ENCODE assay signal across 8 mouse cellular contexts in the genomic region with DNA sequence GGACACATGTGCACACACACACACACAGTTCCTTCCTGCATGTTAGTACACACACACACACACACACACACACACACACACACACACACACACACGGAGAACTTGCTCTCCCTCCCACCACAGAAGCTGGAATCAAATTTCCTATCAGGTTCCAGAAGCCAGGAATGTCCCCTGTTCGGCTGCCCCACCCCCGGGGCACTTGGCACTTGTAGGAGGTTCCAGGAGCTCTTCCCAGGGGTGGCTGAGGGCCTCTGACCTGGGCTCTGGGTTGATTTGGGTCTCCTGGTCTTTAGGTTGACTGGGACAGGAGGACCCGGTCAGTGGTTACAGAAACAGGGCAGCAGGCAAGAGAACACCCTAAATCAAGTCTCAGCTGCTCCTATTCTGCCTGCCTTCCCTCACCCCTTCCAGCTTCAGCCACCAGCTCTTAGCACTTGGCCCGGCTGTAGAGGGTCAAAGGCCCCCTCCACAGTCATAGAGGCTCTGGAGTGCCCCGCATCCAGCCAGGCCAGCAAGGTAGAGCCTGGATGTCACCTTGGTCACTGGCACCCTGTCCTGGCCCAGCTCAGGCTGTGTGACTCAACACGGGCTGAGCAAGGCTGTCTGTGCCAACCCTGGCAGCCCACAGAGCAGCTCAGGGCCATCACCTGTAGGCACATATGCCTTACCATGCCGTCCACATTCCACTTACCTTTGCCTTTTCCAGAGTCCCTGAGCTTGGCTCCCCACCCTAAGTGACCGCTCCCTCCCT. TPM values are rescaled to one million over a fixed set of nuclear protein-coding genes. Genes with fewer than 3 reads are reported as not detected.
DNase-seq lines count a peak whose midpoint lies in the region; ATAC-seq lines count a peak whose summit lies in the region.

No protein-coding gene starts in this region.

- peak; percentile 30; the same call in 1 of the 2 replicates for ATAC-seq in heart, embryonic 15.5 days (replicated peaks; ENCODE audit: insufficient number of reproducible peaks, insufficient read depth, low FRiP score, low read depth)
- peak; percentile 25; the same call in 1 of the 2 replicates for ATAC-seq in midbrain, embryonic 13.5 days

- peak overlapping the region; percentile 77 for H3K9ac ChIP-seq in heart, embryonic 15.5 days
- no peak overlapping the region for H3K9ac ChIP-seq in midbrain, embryonic 13.5 days (replicated peaks)

- WGBS in heart, embryonic 15.5 days = 40% methylated on average over 9 of the region's 9 CpGs
- 60% methylated on average over 9 of the region's 9 CpGs for WGBS in midbrain, embryonic 13.5 days

- peak overlapping the region; percentile 86 for H3K4me2 ChIP-seq in heart, embryonic 15.5 days
- peak overlapping the region; percentile 55 for H3K4me2 ChIP-seq in midbrain, embryonic 13.5 days (replicated peaks)

- H3K4me3 ChIP-seq in heart, embryonic 15.5 days = peak overlapping the region; percentile 66
- H3K4me3 ChIP-seq in midbrain, embryonic 13.5 days (replicated peaks) = no peak overlapping the region

- H3K27me3 ChIP-seq in heart, embryonic 15.5 days = no peaks in the 10 kb centered on the region
- H3K27me3 ChIP-seq in midbrain, embryonic 13.5 days = peaks cover 30% of the 10 kb centered on the region

- H3K36me3 ChIP-seq in heart, embryonic 15.5 days = no peaks in the 10 kb centered on the region
- no peaks in the 10 kb centered on the region for H3K36me3 ChIP-seq in midbrain, embryonic 13.5 days

- peak; percentile 27 for DNase-seq in R1 (ENCODE audit: low read depth, low spot score)
- peak; percentile 17 for DNase-seq in embryo, embryonic 11.5 days (ENCODE audit: low read depth, low spot score)
- peak; percentile 79 for DNase-seq in kidney, postnatal 14 days
- DNase-seq in thymus, postnatal 0 days (ENCODE audit: low spot score) = no peak
- DNase-seq in layer of hippocampus, adult 8-10 months (ENCODE audit: low spot score in 2 of 2) = no peak
- no peak for DNase-seq in cerebellum, adult 11 months

- H3K27ac ChIP-seq in heart, embryonic 15.5 days = peak overlapping the region; percentile 91
- no peak overlapping the region for H3K27ac ChIP-seq in midbrain, embryonic 13.5 days

- no peaks in the 10 kb centered on the region for H3K9me3 ChIP-seq in heart, embryonic 15.5 days (replicated peaks)
- no peaks in the 10 kb centered on the region for H3K9me3 ChIP-seq in midbrain, embryonic 13.5 days

- H3K4me1 ChIP-seq in heart, embryonic 15.5 days (replicated peaks) = peaks cover 66% of the 10 kb centered on the region
- peaks cover 18% of the 10 kb centered on the region for H3K4me1 ChIP-seq in midbrain, embryonic 13.5 days (replicated peaks)

RNA-seq across cellular contexts. Expression of a gene that starts 55.0 kb away (rescaled TPM):
- 121 and 140 TPM in 2 replicates for polyA plus RNA-seq in heart, embryonic 15.5 days (2015; fragmentation: Nextera tagmentation; extraction: Ambion mirVana)
- 9.6 and 13.2 TPM in 2 replicates for polyA plus RNA-seq in midbrain, embryonic 13.5 days (2015; fragmentation: Nextera tagmentation; extraction: Ambion mirVana)
- polyA plus RNA-seq in thymus, postnatal 0 days (2015; fragmentation: Nextera tagmentation; extraction: Ambion mirVana) = 12.6 and 13.0 TPM in 2 replicates
- total RNA-seq in layer of hippocampus, adult 8-10 months (2022) = 10 to 100 TPM; 44.4 to 54.8 (median 47.4) TPM

RNA-seq across cellular contexts. Expression of a gene that starts 56.1 kb away (rescaled TPM):
- polyA plus RNA-seq in heart, embryonic 15.5 days (2015; fragmentation: Nextera tagmentation; extraction: Ambion mirVana) = 0.43 and 0.49 TPM in 2 replicates
- 0.31 and 0.42 TPM in 2 replicates for polyA plus RNA-seq in midbrain, embryonic 13.5 days (2015; fragmentation: Nextera tagmentation; extraction: Ambion mirVana)
- polyA plus RNA-seq in thymus, postnatal 0 days (2015; fragmentation: Nextera tagmentation; extraction: Ambion mirVana) = 0.08 and 0.15 TPM in 2 replicates
- under 1 TPM in 1 of 4 experiments, not detected in 3; 0.25 TPM for total RNA-seq in layer of hippocampus, adult 8-10 months (2022)

Comparison
In these comparisons a context has a peak if more than half of its experiments do, and no peak if none do; other contexts are left out.
1. DNase-seq: peak in R1 (single experiment), embryo, embryonic 11.5 days (single experiment) and kidney, postnatal 14 days (single experiment); none in thymus, postnatal 0 days (single experiment), layer of hippocampus, adult 8-10 months (0 of 2) and cerebellum, adult 11 months (single experiment).